Mouse (Mus musculus): ENCODE measurements around the gene Tspan4.

- no peak for TF ChIP-seq CTCF (IDR thresholded peaks at IDR 0.05; ENCODE audit: low read depth, low read length)
- no peak for TF ChIP-seq GATA1 (IDR thresholded peaks at IDR 0.05; ENCODE audit: borderline replicate concordance, low read length)
- TF ChIP-seq POLR2AphosphoS5 (IDR thresholded peaks at IDR 0.05; ENCODE audit: insufficient replicate concordance, low read depth, low read length): no peak
- TF ChIP-seq TAL1 (conservative IDR thresholded peaks at IDR 0.05; ENCODE audit: low read depth, low read length): no peak
These were observed 10.1 kb downstream of the Tspan4 start for GRCm38 (mm10) chr7:141485186-141485585.
